Mouse (Mus musculus): ENCODE measurements around the gene Pde4b. TPM values are rescaled to one million over a fixed set of nuclear protein-coding genes. Genes with fewer than 3 reads are reported as not detected.

Gene Pde4b
- polyA plus RNA-seq, 1 experiment, result 19.5 TPM

DNA sequence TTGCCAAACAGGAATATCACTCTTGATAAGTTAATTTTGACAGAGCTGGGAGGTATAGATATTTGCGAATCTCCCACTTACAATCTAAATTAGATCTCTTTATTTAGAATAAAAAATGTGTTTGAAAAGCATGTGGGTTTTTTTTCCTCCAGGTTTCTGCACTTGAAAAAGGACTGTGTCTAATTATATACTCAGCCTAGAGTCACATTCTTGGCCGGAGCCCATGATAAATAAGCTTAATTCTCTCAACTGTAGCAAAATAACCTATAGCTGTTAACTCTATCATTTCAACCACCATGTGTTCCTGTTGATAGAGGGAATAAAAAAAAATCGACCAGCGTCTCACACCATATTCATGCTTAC is 352.8 kb downstream of the Pde4b start:
- TF ChIP-seq CTCF (IDR thresholded peaks at IDR 0.05; ENCODE audit: low read depth, low read length), result no peak
- TF ChIP-seq POLR2A (IDR thresholded peaks at IDR 0.05; ENCODE audit: borderline replicate concordance, low read depth, low read length), result no peak
- no peak overlapping the region for H3K4me3 ChIP-seq (ENCODE audit: insufficient read depth, low read length)
- H3K4me1 ChIP-seq (ENCODE audit: control insufficient read depth, insufficient read depth, low read length), result no peaks in the 10 kb centered on the region
- no peak overlapping the region for H3K27ac ChIP-seq (ENCODE audit: insufficient read depth, low read depth, low read length)

DNA sequence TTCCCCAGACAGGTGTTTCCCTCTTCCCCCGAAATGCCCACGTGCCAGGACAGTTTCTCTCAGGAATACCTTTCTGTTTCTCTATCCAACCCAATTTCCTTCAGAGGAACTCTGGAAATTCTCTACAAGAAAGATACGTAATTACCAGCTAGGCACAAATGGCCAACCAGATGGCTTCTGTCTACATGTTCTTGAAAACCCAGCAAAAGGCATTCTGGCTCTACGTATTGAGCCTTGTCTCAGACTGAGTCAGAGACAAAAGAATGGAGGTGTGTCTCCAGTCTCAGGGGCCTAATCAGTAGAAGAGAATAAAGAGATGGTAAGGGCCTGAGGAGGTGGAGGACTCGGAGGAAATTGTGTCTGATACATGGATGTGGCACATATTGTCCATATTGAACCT is 356.2 kb downstream of the Pde4b start:
- Histone ChIP-seq H3K4me3 (ENCODE audit: insufficient read depth, low read length) (no peak overlapping the region), H3K4me1 (ENCODE audit: control insufficient read depth, insufficient read depth, low read length) (no peaks in the 10 kb centered on the region), H3K27ac (ENCODE audit: insufficient read depth, low read depth, low read length) (no peak overlapping the region)
- TF ChIP-seq CTCF (IDR thresholded peaks at IDR 0.05; ENCODE audit: low read depth, low read length) (no peak), POLR2A (IDR thresholded peaks at IDR 0.05; ENCODE audit: borderline replicate concordance, low read depth, low read length) (no peak)

DNA sequence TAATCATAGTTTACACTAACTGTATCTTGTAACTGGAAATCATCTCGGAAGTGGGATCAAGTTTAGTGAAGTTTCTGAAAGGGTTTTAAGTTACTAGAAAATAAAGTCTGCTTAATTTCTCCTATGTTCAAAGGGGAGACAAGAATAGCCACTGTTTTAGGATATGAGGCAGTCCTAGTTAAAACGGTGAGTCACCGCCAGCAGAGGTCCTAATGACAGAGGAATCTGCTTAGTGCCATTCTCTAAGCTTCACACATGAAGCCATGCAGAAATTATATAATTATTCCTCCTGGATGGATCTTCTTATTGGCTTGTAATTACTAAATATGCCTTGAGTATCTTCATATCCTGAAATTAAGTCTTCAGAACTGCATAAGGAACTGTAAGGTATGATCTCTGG is 357.2 kb downstream of the Pde4b start:
- no peak overlapping the region for H3K4me3 ChIP-seq (ENCODE audit: insufficient read depth, low read length)
- TF ChIP-seq POLR2A (IDR thresholded peaks at IDR 0.05; ENCODE audit: borderline replicate concordance, low read depth, low read length), result no peak
- TF ChIP-seq CTCF (IDR thresholded peaks at IDR 0.05; ENCODE audit: low read depth, low read length), result no peak

DNA sequence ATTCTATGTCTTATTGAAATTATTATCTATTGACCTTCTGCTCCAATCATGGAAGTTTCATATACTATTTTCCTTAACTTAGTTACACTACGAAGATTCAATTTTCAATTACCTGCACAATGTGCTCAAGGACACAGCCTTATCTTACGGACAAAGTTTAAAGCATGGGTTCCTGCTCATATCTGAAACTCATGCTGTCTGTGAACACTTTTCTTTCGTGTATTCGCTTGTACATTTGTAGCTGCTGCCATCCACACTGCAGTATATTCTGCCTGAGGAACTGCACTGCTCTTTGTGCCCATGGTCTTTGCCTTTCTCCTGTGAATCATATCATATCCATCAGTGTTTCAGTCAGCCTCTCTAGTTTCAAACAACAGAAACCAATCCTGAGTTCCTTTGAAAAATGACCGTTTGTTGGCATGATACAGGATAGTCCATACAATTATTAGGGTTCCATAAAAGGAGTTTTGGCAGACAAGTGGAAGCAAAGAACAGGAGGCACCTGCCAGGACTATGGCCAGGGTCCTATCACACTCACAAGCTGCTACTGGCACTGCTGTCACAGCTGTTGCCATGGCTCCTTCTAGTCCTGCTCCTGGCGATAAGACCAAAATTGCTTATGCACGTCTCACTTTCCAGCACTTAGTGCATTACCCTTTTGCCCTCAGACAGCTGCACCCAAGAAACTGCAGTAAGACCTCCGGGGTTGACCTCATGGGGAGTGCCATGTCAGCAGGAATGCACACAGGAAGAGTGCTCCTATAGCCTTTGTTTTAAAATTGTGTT is 359.0 kb downstream of the Pde4b start:
- Histone ChIP-seq H3K4me1 (ENCODE audit: control insufficient read depth, insufficient read depth, low read length) (no peaks in the 10 kb centered on the region), H3K4me3 (ENCODE audit: insufficient read depth, low read length) (no peak overlapping the region), H3K27ac (ENCODE audit: insufficient read depth, low read depth, low read length) (no peak overlapping the region)
- TF ChIP-seq POLR2A (IDR thresholded peaks at IDR 0.05; ENCODE audit: borderline replicate concordance, low read depth, low read length), result no peak
- no peak for TF ChIP-seq CTCF (IDR thresholded peaks at IDR 0.05; ENCODE audit: low read depth, low read length)

More for the DNA sequence above, 357.2 kb downstream of the Pde4b start:
- no peak overlapping the region for H3K27ac ChIP-seq (ENCODE audit: insufficient read depth, low read depth, low read length)
- no peaks in the 10 kb centered on the region for H3K4me1 ChIP-seq (ENCODE audit: control insufficient read depth, insufficient read depth, low read length)

DNA sequence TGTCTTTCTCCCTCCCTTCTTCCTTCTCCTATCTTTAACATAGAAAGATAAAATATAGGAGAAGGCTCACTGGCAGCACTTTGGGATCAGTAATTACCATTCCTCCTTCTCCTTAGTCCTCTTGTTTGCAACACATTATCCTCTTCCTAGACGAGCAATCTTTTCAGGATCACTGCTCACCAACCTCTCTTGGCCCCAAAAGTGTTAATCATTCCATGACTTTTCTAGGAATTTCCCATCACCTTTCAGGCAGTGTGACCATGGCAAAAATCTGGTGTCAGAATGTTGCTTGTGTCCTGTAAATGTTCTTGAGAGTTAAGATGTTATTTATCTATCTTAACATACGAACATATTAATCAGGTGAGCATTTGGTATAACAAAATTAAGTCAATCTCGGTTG is 369.1 kb downstream of the Pde4b start:
- Histone ChIP-seq H3K4me1 (ENCODE audit: control insufficient read depth, insufficient read depth, low read length) (0 out of 2 replicates have a peak, but pooled peaks cover 2% of the 10 kb centered on the region), H3K4me3 (ENCODE audit: insufficient read depth, low read length) (no peak overlapping the region), H3K27ac (ENCODE audit: insufficient read depth, low read depth, low read length) (no peak overlapping the region)
- no peak for TF ChIP-seq CTCF (IDR thresholded peaks at IDR 0.05; ENCODE audit: low read depth, low read length)
- no peak for TF ChIP-seq POLR2A (IDR thresholded peaks at IDR 0.05; ENCODE audit: borderline replicate concordance, low read depth, low read length)

DNA sequence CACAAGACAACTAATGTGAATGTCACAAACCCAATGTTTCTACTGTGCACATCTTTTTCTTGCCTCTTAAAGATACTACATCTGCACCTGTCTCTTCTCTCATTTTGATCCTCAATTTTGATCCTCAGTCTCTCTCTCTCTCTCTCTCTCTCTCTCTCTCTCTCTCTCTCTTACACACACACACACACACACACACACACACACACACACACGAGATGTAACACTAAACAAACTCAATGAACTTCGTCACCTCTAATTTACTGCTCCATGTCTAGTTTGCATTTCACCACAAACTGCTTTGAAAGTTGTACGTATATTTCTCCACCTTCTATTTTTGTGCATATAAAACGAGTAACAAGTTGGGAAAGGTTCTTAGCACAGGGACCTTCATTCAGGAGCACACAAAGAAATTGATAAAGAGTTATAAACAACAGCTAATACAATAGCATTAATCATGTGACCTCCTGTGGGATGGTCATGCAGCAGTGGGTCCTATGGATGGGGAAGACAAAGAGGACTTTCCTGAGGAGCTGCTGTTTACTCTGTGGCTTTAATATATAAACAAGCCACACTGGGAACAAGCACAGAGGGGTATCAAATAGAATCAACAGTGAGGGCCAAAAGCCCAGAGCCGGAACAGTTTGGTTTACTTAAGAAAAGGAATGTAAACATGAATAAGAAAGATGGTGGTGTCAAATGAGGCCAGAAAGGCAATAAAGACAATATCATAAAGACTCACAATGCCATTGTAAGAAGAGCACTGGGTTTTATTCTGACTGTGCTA is 372.1 kb downstream of the Pde4b start:
- Histone ChIP-seq H3K27ac (ENCODE audit: insufficient read depth, low read depth, low read length) (no peak overlapping the region), H3K4me1 (ENCODE audit: control insufficient read depth, insufficient read depth, low read length) (0 out of 2 replicates have a peak, but pooled peaks cover 2% of the 10 kb centered on the region), H3K4me3 (ENCODE audit: insufficient read depth, low read length) (no peak overlapping the region)
- no peak for TF ChIP-seq CTCF (IDR thresholded peaks at IDR 0.05; ENCODE audit: low read depth, low read length)
- no peak for TF ChIP-seq POLR2A (IDR thresholded peaks at IDR 0.05; ENCODE audit: borderline replicate concordance, low read depth, low read length)

DNA sequence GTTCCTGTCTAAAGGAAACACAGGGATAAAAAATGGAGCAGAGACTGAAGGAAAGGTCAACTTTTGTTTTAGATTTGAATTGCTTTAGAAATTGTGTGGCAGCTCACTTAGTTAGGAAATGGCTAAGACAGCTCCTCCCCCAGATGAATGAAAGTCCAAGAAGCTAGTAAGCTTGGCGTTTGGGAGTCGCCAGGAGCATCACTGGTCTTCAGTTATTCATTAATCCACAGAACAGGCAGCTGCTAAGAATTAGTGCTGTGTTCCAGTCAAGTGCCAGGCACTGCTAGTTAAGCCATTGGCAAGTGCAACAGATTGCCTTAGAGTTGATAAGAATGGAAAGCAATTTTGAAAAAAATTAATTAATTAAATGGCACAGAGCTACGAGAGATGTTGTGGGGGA is 390.8 kb downstream of the Pde4b start:
- Histone ChIP-seq H3K4me3 (ENCODE audit: insufficient read depth, low read length) (no peak overlapping the region), H3K4me1 (ENCODE audit: control insufficient read depth, insufficient read depth, low read length) (no peaks in the 10 kb centered on the region), H3K27ac (ENCODE audit: insufficient read depth, low read depth, low read length) (no peak overlapping the region)
- TF ChIP-seq POLR2A (IDR thresholded peaks at IDR 0.05; ENCODE audit: borderline replicate concordance, low read depth, low read length), result no peak

DNA sequence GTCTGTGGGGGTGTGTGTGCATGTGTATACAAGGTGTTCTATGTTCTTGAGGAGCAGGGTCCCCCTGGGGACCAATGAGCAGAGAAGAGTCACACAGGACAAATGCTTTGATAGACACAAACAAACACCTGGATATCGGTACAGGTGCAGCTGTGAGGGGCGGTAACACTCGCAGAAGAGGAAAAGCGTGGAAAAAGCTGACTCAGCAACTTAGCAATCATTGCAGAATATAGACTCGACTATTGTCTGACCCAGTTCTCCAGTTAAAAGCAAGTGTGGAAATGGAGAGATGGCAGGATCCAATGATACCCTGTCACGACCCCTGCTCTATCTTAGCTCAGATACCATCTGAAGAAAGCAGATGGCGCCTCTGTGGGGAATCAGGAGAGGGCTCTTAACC is 391.5 kb downstream of the Pde4b start:
- Histone ChIP-seq H3K4me3 (ENCODE audit: insufficient read depth, low read length) (no peak overlapping the region), H3K27ac (ENCODE audit: insufficient read depth, low read depth, low read length) (no peak overlapping the region)
- TF ChIP-seq CTCF (IDR thresholded peaks at IDR 0.05; ENCODE audit: low read depth, low read length) (no peak), POLR2A (IDR thresholded peaks at IDR 0.05; ENCODE audit: borderline replicate concordance, low read depth, low read length) (no peak)

DNA sequence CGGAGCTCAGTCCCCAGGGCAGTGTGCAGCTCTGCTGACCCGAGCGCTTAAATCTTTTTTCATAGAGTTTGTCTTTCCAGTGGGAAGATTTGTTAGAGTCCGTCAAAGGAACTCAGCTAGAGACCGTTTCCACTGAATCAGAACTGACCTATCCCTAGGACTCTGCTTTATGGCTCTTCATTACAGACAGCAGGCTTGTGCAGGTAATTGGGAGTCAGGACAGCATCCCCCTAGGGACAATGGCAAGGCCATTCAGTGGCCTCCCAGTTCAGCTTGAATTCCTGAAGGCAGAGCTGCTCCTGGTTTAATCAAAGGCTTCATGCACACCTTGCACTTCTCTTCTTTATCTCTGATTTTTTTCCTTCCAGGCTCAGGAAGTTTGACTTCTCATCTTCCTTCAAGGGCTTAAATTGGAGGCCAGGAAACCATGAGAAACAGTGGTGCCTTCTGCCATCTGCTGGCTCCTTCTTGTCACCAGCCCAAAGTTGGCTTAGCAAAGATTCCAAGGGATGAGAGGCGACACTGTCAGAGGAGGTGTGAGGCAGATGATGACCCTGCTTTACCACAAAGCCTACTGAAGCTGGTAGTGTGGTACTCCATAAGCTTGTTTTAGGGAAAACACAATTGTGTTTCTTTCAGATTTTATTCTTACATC is 393.6 kb downstream of the Pde4b start:
- Histone ChIP-seq H3K27ac (ENCODE audit: insufficient read depth, low read depth, low read length) (no peak overlapping the region), H3K4me3 (ENCODE audit: insufficient read depth, low read length) (no peak overlapping the region), H3K4me1 (ENCODE audit: control insufficient read depth, insufficient read depth, low read length) (no peaks in the 10 kb centered on the region)
- TF ChIP-seq CTCF (IDR thresholded peaks at IDR 0.05; ENCODE audit: low read depth, low read length) (no peak), POLR2A (IDR thresholded peaks at IDR 0.05; ENCODE audit: borderline replicate concordance, low read depth, low read length) (no peak)

More for the DNA sequence above, 391.5 kb downstream of the Pde4b start:
- H3K4me1 ChIP-seq (ENCODE audit: control insufficient read depth, insufficient read depth, low read length), result no peaks in the 10 kb centered on the region

Measured in bone marrow macrophage, adult 2 months (primary cell).